Mouse (Mus musculus): ENCODE data around the gene Tapt1.

Gene Tapt1

GRCm38 (mm10) chr5:44233933-44234332 lies 7.5 kb upstream of the Tapt1 start:
- DNase-seq, result no peak

GRCm38 (mm10) chr5:44228756-44229155 lies 2.3 kb upstream of the Tapt1 start:
- DNase-seq, result no peak

GRCm38 (mm10) chr5:44228323-44228722 lies 1.9 kb upstream of the Tapt1 start:
- DNase-seq, result no peak

GRCm38 (mm10) chr5:44227462-44227840 lies 1.0 kb upstream of the Tapt1 start:
- no peak for DNase-seq

- DNase-seq, result peak; percentile 26
Measured at GRCm38 (mm10) chr5:44225911-44226520, 410 bp downstream of the Tapt1 start.

- DNase-seq, result no peak
Measured at GRCm38 (mm10) chr5:44224916-44225600, 1.4 kb downstream of the Tapt1 start.

GRCm38 (mm10) chr5:44224251-44224650 lies 2.2 kb downstream of the Tapt1 start:
- DNase-seq, result peak; percentile 55

- DNase-seq, result peak; percentile 54
Measured at GRCm38 (mm10) chr5:44223341-44223881, 3.0 kb downstream of the Tapt1 start.

- DNase-seq, result no peak
Measured at GRCm38 (mm10) chr5:44220430-44220829, 6.0 kb downstream of the Tapt1 start.

GRCm38 (mm10) chr5:44219871-44220270 lies 6.6 kb downstream of the Tapt1 start:
- no peak for DNase-seq

- peak; percentile 42 for DNase-seq
Measured at GRCm38 (mm10) chr5:44218483-44218882, 7.9 kb downstream of the Tapt1 start.

- DNase-seq, result no peak
Measured at GRCm38 (mm10) chr5:44217685-44218041, 8.8 kb downstream of the Tapt1 start.

- DNase-seq, result no peak
Measured at GRCm38 (mm10) chr5:44217041-44217684, 9.3 kb downstream of the Tapt1 start.

- DNase-seq, result no peak
Measured at GRCm38 (mm10) chr5:44215118-44215517, 11.3 kb downstream of the Tapt1 start.

- no peak for DNase-seq
Measured at GRCm38 (mm10) chr5:44214025-44214424, 12.4 kb downstream of the Tapt1 start.

GRCm38 (mm10) chr5:44213391-44213790 lies 13.0 kb downstream of the Tapt1 start:
- DNase-seq, result no peak

- DNase-seq, result no peak
Measured at GRCm38 (mm10) chr5:44211818-44212465, 14.5 kb downstream of the Tapt1 start.

GRCm38 (mm10) chr5:44207286-44207685 lies 19.1 kb downstream of the Tapt1 start:
- no peak for DNase-seq

- no peak for DNase-seq
Measured at GRCm38 (mm10) chr5:44206651-44207050, 19.8 kb downstream of the Tapt1 start.

- no peak for DNase-seq
Measured at GRCm38 (mm10) chr5:44203410-44203809, 23.0 kb downstream of the Tapt1 start.

- no peak for DNase-seq
Measured at GRCm38 (mm10) chr5:44201665-44202064, 24.8 kb downstream of the Tapt1 start.

GRCm38 (mm10) chr5:44199109-44199508 lies 27.3 kb downstream of the Tapt1 start:
- no peak for DNase-seq

- DNase-seq, result no peak
Measured at GRCm38 (mm10) chr5:44198471-44198870, 28.0 kb downstream of the Tapt1 start.

- no peak for DNase-seq
Measured at GRCm38 (mm10) chr5:44197806-44198205, 28.6 kb downstream of the Tapt1 start.
